Mouse (Mus musculus) left cerebral cortex, adult 18-20 months (tissue): ENCODE measurements at regions not wholly inside any gene's neighbourhood (a gene's known extent, or its start where the extent isn't known, plus 50 kb on each side); places are given as distances from the start of the nearest gene placed in this dataset.
A peak's percentile ranks its signal among the peaks of the same experiment; 100 is the strongest.

Experiments used
- DNase-seq, 2 experiments: peaks; one replicate each; pipeline ENCODE4 v3.0.0; 2021 to 2022; ENCODE audit warnings: low spot score in 2 of 2, mixed read lengths in 1 of 2

DNA sequence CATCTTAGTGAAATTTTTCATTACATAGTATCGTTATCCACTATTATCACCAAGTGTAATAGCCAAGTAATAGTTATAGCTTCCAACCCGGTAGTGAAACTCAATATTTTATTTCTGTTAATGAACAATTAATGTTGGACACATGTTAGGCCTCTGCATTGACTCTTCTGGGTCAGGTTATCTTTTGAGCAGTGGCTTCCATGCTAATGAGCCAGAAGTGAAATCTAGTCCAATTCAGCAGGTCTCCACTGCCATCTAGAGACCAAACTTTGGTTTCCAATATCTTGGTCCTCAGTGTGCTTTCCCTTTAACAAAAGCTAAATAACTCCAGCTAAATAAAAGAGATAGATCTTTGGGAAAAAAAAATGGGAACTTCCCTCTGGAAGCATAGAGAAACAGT is 258.9 kb upstream of the Aldoart1 start:
- DNase-seq = peak in 1 of 2 experiments; percentile 6
